Mouse (Mus musculus): ENCODE measurements at regions not wholly inside any gene's neighbourhood (a gene's known extent, or its start where the extent isn't known, plus 50 kb on each side); places are given as distances from the start of the nearest gene placed in this dataset.
"Not testable (repeated sequence)": the region's sequence is repeated elsewhere in the genome, so short reads cannot be mapped to it uniquely, and the experiment has no call there.

GRCm38 (mm10) chr15:43581246-43581645 lies 3447.1 kb downstream of the 9330182O14Rik start:
- no peak for DNase-seq (ENCODE audit: low spot score in 2 of 2)

- peak in 1 of 2 experiments; percentile 10 for DNase-seq (ENCODE audit: low spot score in 2 of 2)
Measured at GRCm38 (mm10) chr15:43585751-43586150, 3451.6 kb downstream of the 9330182O14Rik start.

- DNase-seq (ENCODE audit: low spot score in 2 of 2), result peak; percentile 69 to 71
Measured at GRCm38 (mm10) chr15:43588021-43588420, 3453.9 kb downstream of the 9330182O14Rik start.

DNA sequence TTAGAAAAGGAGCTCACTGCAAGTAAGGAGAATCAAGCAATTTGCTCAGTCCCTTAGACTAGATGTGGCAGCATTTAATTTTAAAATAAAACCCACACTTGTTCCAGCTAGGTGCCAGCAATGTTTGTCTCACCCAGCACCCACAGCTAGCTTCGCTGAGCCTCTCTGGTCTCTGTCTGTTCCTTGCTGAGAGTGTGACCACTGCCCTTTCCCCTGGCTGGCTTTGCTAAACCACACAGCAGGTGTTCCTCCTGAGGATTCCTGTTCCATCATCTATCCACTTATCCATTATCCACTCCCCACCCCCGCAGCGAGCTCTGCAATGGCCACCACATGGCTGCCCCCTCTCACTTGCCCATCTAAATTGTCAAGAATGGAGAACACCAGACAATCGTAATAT lies 3473.5 kb downstream of the 9330182O14Rik start:
- DNase-seq (ENCODE audit: low spot score in 2 of 2), result no peak

GRCm38 (mm10) chr15:43609901-43610300 lies 3475.7 kb downstream of the 9330182O14Rik start:
- DNase-seq (ENCODE audit: low spot score in 2 of 2), result no peak

GRCm38 (mm10) chr15:43614004-43614661 lies 3480.0 kb downstream of the 9330182O14Rik start:
- DNase-seq (ENCODE audit: low spot score in 2 of 2), result no peak

GRCm38 (mm10) chr15:43615727-43616126 lies 3481.6 kb downstream of the 9330182O14Rik start:
- DNase-seq (ENCODE audit: low spot score in 2 of 2), result no peak

- no peak for DNase-seq (ENCODE audit: low spot score in 2 of 2)
Measured at GRCm38 (mm10) chr15:43624431-43624965, 3490.3 kb downstream of the 9330182O14Rik start.

DNA sequence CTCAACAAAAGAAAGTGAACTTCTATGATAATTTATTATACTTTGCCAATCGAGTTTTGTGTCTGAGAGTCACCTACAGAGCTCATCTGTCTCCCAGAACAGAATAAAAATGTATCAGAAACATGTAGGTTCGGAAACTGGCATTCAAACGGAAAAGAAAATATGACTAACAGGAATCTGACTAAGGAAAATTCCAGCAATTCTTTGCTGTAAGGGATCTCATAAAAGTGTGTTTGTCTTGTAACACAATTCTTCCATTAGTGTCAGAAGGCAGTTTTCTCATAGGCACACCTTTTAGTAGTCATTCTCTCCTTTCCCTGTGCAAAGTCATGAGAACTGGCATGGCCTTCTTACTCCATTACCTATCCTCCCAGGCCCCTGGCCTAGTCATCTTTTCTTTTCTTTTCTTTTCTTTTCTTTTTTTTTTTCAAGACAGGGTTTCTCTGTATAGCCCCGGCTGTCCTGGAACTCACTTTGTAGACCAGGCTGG lies 3490.9 kb downstream of the 9330182O14Rik start:
- no peak for DNase-seq (ENCODE audit: low spot score in 2 of 2)

DNA sequence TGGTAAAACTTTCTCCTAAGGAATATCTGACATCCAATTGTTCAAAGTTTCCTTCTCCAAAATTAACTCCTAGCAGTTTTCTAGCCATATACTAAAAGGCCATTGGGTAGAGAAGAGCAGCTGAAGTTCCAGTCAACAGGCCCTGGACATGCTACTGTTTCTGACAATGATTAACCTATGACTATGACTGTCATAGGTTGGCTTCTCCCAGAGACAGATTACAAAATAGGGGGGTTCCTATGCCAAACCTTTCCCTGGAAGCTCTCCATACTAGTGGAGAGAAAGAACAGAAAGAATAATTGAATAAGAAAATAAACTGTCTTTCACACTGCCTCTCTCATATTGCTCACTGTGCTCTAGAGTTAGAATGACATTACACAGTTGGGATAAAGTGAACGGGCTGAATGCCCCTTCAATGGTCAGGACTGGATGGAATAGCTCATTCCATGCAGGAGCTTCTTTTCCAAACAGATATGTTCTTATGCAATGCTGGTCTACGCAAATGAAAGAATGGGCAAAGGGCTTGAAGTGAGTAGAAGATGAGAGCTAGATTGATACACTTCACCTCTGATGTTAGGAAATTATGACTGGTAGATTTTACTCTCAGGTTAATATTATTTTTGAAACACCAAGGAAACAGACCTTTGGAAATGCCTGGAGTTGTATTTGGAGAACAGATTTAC lies 3516.8 kb downstream of the 9330182O14Rik start:
- no peak for DNase-seq (ENCODE audit: low spot score in 2 of 2)

- DNase-seq (ENCODE audit: low spot score in 2 of 2), result no peak
Measured at GRCm38 (mm10) chr15:43663648-43664047, 3529.5 kb downstream of the 9330182O14Rik start.

DNA sequence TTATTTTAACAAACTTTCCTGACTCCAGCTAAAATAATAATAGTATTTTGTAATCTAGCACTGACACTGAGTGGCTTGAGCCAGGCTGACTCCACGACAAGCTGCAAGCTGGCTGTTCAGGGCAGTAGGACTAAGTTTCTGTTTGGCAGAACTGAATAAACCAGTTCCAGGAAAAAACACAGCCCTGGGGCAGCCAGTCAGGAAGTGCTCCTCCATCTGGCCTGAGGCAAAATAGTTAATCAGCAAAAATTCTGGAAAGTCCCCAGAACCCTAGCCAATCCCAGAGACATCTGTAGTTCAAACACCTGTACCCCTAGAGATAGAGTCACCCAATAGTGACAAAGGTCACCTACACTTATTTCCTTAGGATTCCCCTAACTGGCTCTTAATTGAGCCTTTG lies 3544.7 kb downstream of the 9330182O14Rik start:
- no peak for DNase-seq (ENCODE audit: low spot score in 2 of 2)

DNA sequence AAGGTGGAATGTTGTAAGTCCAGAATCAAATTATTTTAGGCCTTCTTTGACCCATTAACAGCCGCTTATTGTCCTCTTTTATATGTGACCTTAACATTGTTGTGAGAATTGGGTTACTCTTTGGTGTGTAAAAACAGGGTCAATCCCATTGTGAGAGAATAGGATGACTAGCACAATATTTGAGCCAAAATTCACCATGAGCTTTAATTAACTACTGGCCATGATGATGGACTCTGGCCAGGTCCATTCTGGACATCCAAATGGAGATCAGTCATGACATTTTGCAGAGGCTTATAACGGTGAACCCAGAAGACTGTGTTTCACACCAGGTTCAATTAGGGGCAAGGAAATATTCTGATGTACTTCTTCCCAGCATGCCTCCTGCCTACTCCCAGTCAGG lies 3548.0 kb downstream of the 9330182O14Rik start:
- no peak for DNase-seq (ENCODE audit: low spot score in 2 of 2)

DNA sequence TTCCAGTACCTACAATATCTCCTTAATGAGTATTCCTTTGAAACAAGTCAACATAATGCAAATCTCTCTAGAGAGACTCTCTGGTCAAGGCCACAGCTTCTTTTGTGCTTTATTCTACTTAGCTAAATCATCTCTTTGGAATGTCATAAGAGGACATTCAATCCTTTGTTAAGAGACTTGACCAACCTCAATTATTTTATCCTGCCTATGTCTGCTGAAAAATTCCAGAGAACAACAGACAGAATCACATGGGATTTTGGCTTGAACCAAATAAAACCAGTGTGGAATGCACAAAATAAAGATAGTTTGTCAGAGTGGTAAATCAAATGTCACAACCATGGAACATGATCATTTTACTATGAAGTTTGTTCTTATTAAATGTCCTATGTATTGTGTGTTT lies 3557.8 kb downstream of the 9330182O14Rik start:
- DNase-seq (ENCODE audit: low spot score in 2 of 2), result not testable (repeated sequence)

DNA sequence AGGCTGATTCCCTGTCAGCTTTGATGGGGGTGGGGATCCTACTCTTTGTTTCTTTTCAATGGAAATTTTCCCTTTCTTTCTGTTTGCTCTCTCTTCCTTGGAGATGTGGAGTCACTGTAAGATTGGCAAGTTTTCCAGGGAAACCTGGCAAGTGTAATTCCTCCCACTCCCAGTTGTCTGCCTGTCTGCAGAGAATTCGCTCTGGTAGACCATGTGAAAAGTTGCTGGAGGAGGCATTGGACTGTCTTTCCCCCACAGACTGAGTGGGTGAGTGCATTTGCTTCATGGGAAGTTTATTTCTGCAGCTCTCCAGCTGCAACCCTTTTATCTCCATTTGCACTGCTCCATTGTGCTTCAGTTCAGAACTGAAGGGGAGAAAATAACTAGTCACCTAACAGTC lies 3561.3 kb downstream of the 9330182O14Rik start:
- peak; percentile 65 to 72 for DNase-seq (ENCODE audit: low spot score in 2 of 2)

DNA sequence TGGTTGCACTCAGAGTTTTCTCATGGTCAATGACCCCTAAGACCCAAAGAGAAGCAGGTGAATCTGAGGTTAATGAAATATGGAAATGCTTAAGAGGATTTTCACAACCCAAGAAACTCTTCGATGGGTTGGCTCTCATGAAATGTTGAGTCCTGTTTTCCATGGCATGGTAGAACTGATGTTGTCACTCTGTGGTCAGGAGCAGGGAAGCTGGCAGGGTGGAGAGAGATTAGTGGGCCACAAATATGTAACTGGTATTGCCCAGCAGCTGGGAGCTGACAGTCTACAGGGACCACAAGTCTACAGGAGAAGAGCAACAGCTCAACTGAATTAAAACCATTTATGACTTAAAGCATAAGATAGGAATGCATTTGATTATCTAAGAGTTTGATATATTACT lies 3582.9 kb downstream of the 9330182O14Rik start:
- no peak for DNase-seq (ENCODE audit: low spot score in 2 of 2)

DNA sequence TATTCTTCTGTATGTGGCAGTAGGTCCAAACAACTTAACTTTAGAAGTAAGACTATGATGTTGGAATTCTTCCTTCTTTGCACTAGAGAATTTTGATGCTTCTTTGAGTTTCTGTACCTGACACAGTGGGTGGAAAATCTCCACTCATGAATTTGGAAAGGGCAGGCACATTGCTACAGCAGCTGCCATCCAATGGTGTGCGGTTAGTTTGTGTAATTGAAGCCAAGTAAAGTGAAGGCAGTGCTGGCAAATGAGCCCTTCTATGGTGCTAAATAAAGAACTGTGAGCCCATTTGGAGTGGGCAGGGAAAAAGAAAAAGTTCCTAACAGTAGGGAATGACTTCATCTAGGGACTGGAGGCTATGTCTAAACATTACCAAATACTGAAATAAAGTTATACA lies 3583.4 kb downstream of the 9330182O14Rik start:
- peak; percentile 40 to 64 for DNase-seq (ENCODE audit: low spot score in 2 of 2)

DNA sequence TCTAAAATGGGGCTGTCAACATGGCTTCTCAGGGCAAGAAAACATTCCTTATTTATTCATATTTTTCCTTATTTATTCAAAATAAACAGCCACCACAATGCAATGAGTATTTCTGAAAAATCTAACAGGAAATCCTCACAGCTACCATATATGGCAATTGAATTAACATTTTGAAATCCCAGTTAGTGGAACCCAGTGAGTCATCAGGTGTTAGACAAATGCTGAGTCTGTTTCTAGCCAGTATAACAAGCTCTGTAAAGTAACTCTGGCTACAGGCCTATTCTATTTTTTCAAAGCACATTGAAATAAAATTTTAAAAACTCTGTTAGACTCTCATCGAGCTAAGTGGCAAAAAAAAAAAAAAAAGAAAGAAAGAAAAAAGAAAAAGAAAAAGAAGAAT lies 3586.8 kb downstream of the 9330182O14Rik start:
- no peak for DNase-seq (ENCODE audit: low spot score in 2 of 2)

DNA sequence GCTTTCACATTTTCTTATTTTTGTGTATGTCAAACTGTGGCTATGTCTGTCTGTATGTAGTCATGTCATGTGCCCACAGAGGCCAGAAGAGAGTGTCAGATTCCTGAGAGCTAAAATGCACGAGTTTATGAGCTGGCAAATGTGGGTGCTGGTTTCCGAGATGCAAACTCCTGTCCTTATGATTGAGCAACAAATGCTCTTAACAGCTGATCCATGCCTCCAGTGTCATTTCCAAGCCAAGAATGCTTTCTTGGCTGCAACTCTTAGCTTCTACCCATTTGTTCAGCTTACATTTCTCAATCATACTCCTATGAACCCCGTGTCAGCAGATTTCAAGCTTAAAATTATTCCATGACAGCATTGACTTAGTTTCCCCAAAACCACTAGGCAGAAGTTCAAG lies 3601.5 kb downstream of the 9330182O14Rik start:
- DNase-seq (ENCODE audit: low spot score in 2 of 2), result no peak

DNA sequence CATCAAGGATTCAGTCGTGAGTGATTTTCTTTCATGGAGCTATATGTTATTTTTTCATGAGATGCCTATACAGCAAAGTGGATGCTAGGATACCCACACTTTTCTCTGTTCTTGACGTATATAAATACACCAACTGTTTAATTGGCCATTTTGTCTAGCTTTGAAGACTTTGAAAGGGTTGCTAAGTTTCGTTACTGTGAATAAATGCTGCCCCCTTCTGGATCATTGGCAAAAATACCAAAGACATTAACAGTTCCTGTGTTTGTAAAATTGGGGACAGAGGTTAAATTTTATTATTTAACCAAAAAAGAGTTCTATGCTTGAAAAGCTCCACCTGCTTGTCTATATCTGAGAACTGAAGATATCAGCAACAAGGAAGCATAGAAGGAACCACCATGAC lies 3624.1 kb downstream of the 9330182O14Rik start:
- DNase-seq (ENCODE audit: low spot score in 2 of 2), result peak in 1 of 2 experiments; percentile 23

GRCm38 (mm10) chr15:43764606-43765005 lies 3630.4 kb downstream of the 9330182O14Rik start:
- DNase-seq (ENCODE audit: low spot score in 2 of 2), result no peak

GRCm38 (mm10) chr15:43772718-43773117 lies 3638.6 kb downstream of the 9330182O14Rik start:
- peak; percentile 19 to 23 for DNase-seq (ENCODE audit: low spot score in 2 of 2)
